Mouse (Mus musculus) stomach, postnatal 0 days (tissue): ENCODE data around the gene Sycn.

Source experiments
- CTCF ChIP-seq: IDR thresholded peaks from 2 replicates; pipeline ENCODE4 v1.5.1; 2016; ENCODE audit warnings: antibody characterized with exemption, low read depth, mild to moderate bottlenecking, moderate library complexity
- EP300 ChIP-seq: optimal IDR thresholded peaks from 2 replicates; pipeline ENCODE3; 2016; ENCODE audit warnings: antibody characterized with exemption

GRCm38 (mm10) chr7:28545891-28546210 is 5.2 kb downstream of the Sycn start:
- no peak for TF ChIP-seq CTCF
- no peak for TF ChIP-seq EP300
